Mouse (Mus musculus) embryonic facial prominence, embryonic 14.5 days (tissue): ENCODE measurements around the gene Ect2l. TPM values are rescaled to one million over a fixed set of nuclear protein-coding genes. Genes with fewer than 3 reads are reported as not detected.
"Not testable (repeated sequence)": the region's sequence is repeated elsewhere in the genome, so short reads cannot be mapped to it uniquely, and the experiment has no call there.

Experiments used
- ATAC-seq: fragments of 200-750 bp; cut with Nextera tagmentation; 2 replicates; pipeline ENCODE4 v1.8.0; 2017; ENCODE audit warnings: low read depth, moderate number of reproducible peaks, moderate TSS enrichment
- DNase-seq: peaks from one replicate; pipeline ENCODE4 v3.0.0-alpha.2; 2015; ENCODE audit warnings: low spot score
- H3K27ac ChIP-seq: fragments of 300-500 bp; sonication (generic); replicated peaks from 2 replicates; pipeline ENCODE4 v1.5.1; 2014; ENCODE audit warnings: low read depth, mild to moderate bottlenecking, low read length, moderate library complexity
- H3K27me3 ChIP-seq: fragments of 300-500 bp; sonication (generic); replicated peaks from 2 replicates; pipeline ENCODE4 v1.6.1; 2014; ENCODE audit warnings: low read length; ENCODE audit not compliant: control insufficient read depth, insufficient read depth
- H3K36me3 ChIP-seq: fragments of 300-500 bp; sonication (generic); 2 replicates; pipeline ENCODE4 v1.6.1; 2014; ENCODE audit warnings: low read length, mixed read lengths; ENCODE audit not compliant: control insufficient read depth, insufficient read depth
- H3K4me1 ChIP-seq: fragments of 300-500 bp; sonication (generic); 2 replicates; pipeline ENCODE4 v1.6.1; 2014; ENCODE audit warnings: antibody characterized with exemption, low read length; ENCODE audit not compliant: control insufficient read depth, insufficient read depth
- H3K4me2 ChIP-seq: fragments of 300-500 bp; sonication (generic); 2 replicates; pipeline ENCODE4 v1.6.1; 2014; ENCODE audit warnings: low read depth, mild to moderate bottlenecking, low read length, moderate library complexity, mixed read lengths
- H3K4me3 ChIP-seq: fragments of 300-500 bp; sonication (generic); 2 replicates; pipeline ENCODE4 v1.5.1; 2014; ENCODE audit warnings: low read depth, mild to moderate bottlenecking, low read length
- H3K9ac ChIP-seq: fragments of 300-500 bp; sonication (generic); 2 replicates; pipeline ENCODE4 v1.6.1; 2014; ENCODE audit warnings: low read depth, mild to moderate bottlenecking, low read length, moderate library complexity, mixed read lengths
- H3K9me3 ChIP-seq: fragments of 300-500 bp; sonication (generic); 2 replicates; pipeline ENCODE4 v1.6.1; 2016; ENCODE audit warnings: low read length; ENCODE audit not compliant: control insufficient read depth
- WGBS: fragments of 180-500 bp; shearing (Covaris S2); extraction: QIAGEN DNeasy Blood & Tissue Kit; methylation state at CpG from one replicate; pipeline ENCODE4 v1.1.7; 2014; 5-methylcytosine and 5-hydroxymethylcytosine counted together
- polyA plus RNA-seq: library from polyadenylated mRNA; unstranded; fragments of >200 nt; fragmentation: Nextera tagmentation; extraction: Ambion mirVana; gene quantifications from 2 replicates; pipeline ENCODE4 v1.2.1, GENCODE M21; 2014

Ect2l gene
- polyA plus RNA-seq, 1 experiment from 2014 or later = 0.81 TPM

DNA sequence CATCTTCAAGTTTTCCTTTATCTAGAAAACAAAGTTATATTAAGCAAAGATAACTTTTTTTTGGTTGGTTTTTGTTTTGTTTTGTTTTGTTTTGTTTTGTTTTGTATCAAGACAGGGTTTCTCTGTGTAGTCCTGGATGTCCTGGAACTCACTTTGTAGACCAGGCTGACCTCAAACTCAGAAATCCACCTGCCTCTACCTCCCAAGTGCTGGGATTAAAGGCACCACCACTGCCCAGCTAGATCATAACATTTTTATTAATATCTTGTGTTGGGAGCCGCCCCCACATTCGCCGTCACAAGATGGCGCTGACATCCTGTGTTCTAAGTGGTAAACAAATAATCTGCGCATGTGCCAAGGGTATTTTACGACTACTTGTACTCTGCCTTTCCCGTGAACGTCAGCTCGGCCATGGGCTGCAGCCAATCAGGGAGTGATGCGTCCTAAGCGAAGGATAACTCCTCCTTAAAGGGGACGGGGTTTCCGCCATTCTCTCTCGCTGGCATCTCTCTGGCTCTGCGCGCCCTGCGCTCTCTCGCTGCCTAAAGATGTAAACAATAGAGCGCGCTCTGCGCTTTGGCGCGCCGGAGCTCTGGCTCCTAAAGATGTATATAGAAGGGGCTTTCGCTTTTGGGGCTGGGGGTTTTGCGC lies 71.7 kb downstream of the Ect2l start:
- not testable (repeated sequence) for H3K27me3 ChIP-seq, H3K36me3 ChIP-seq, DNase-seq, H3K27ac ChIP-seq, H3K9me3 ChIP-seq, H3K4me1 ChIP-seq, ATAC-seq, H3K9ac ChIP-seq
- 88% methylated on average over 12 of the region's 26 CpGs for WGBS
- Histone ChIP-seq H3K4me3 (peak overlapping the region; percentile 22; the same call in 1 of the 2 replicates), H3K4me2 (peak overlapping the region; percentile 31; the same call in 1 of the 2 replicates)

DNA sequence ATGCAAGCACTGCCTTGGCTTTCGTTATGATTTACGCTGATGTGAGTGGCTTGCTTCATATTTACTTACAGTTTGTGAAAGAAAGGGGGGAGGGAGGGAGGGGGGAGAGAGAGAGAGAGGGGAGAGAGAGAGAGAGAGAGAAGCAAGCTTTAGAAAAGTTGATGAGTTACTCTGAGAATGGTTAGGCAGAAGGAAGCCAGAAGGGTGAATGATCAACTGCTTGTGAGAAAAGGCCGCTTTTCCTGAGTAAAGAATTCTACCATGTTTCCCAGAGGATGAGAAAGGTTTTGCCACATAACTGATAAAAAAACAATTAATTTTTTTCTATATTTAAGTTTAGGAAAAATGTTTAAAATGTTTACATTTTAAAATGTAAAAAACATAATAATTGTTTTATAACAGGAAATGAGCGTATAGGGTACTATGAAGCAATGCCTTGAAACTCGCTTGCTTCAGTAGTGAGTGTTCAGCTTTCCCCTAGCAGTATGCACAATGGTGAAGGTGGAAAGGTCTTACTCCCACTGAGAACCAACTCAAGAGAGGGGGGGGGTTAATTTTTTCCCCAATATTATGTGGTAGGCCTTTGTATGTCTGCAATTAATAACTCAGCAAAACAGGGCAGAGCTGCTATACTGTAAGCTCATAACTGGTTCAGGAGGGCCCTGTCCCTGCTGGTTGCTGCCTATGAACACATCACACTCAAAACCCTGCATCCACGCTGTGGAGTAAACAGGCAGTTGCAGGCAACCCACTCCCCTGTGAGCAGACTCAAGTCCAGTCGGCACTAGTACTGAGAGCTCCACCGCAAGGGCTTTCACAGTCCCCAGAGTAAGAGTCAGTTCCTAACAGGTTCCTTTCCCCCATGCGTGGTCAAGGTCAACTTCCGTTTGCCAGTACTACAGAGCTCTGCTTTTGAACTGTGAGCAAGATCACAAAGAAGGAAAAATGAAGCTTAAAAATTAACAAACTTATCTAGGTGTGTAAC lies 78.7 kb downstream of the Ect2l start:
- DNase-seq = no peak
- Histone ChIP-seq H3K9me3 (no peaks in the 10 kb centered on the region), H3K27me3 (no peaks in the 10 kb centered on the region), H3K4me2 (no peak overlapping the region), H3K4me1 (no peaks in the 10 kb centered on the region), H3K36me3 (peaks cover 7% of the 10 kb centered on the region; the same call in 1 of the 2 replicates), H3K9ac (no peak overlapping the region), H3K4me3 (no peak overlapping the region), H3K27ac (no peak overlapping the region)
- ATAC-seq = no peak
- 81% methylated on average over 10 of the region's 10 CpGs for WGBS

DNA sequence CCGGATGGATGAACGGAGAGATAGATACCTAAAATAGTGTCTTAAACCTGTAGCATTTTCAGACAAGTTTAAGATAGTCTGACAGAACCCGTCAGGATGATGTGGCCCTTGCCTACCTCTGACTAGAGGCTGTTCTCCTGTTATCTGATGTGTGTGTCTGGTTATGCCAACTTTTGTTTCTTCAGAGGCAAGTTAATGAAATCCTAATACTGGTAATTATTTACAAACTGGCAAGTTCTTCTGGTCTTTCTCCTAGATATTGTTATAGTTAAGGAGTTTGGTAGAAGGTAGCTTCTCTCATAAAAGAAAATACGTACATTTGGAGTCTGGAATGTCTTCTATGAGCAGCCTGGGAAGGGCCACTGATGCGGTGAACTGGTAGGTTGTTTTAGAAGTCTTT lies 80.4 kb downstream of the Ect2l start:
- H3K27ac ChIP-seq = no peak overlapping the region
- DNase-seq = no peak
- no peak overlapping the region for H3K9ac ChIP-seq
- 91% methylated on average over 5 of the region's 5 CpGs for WGBS
- no peaks in the 10 kb centered on the region for H3K9me3 ChIP-seq
- H3K4me3 ChIP-seq = no peak overlapping the region
- ATAC-seq = no peak
- no peak overlapping the region for H3K4me2 ChIP-seq
- no peaks in the 10 kb centered on the region for H3K27me3 ChIP-seq
- no peaks in the 10 kb centered on the region for H3K4me1 ChIP-seq
- H3K36me3 ChIP-seq = peaks cover 17% of the 10 kb centered on the region

DNA sequence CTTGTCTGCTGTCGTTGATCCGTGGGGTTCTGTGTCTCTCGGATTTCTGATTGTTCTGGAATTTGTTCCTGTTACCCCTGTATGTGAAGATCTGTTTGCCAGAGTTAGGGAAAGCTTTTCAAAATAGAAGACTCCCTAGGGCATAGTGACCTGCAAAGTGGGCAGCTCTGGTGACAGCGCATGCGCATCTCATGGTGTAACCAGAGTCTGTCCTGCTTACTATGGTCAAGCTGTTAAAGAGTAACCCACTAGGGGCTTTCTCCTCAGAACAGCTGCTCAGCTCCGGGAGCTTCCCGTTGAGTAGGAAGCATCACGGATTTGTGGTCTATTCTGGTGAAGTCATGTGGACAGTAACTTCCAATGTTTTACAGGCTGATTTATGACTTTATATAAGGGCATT lies 92.4 kb downstream of the Ect2l start:
- WGBS = 83% methylated on average over 8 of the region's 8 CpGs
- Histone ChIP-seq H3K36me3 (peaks cover 79% of the 10 kb centered on the region), H3K4me3 (no peak overlapping the region), H3K4me1 (no peaks in the 10 kb centered on the region), H3K4me2 (no peak overlapping the region), H3K27me3 (no peaks in the 10 kb centered on the region), H3K9ac (no peak overlapping the region), H3K9me3 (no peaks in the 10 kb centered on the region), H3K27ac (no peak overlapping the region)
- ATAC-seq = 0 out of 2 replicates have a peak, but pooled peaks have one; percentile 33
- peak; percentile 9 for DNase-seq

DNA sequence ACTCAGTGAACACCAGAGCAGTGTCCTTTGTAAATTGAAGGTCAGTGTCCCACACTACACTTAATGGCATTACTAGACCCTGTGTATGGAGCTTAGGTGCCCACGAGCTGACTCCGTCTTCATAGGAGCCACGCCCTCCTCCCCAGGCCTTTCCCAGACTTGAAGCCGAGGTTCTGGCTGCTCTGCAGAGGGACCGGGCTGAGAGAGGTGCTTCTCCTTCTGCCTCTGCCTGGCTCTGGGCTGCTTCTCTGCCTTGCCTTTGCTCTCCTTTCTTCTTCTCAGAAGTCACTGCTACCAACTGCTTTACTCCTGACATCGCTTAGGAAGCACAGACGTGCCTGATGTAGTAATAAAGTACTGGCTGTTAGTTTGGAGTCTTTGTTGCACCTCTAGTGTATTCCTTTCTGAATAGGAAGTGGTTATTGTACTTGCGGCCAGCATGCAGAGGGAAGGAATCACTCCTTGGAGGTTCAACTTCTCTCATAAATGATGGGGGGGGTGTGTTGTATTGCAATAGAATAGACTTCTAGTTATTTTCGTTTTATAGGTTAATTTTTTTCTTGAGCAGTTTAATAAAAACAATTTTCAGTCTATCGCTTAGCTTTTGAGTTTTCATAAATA lies 97.1 kb downstream of the Ect2l start:
- H3K4me3 ChIP-seq = no peak overlapping the region
- H3K9ac ChIP-seq = no peak overlapping the region
- ATAC-seq = no peak
- no peaks in the 10 kb centered on the region for H3K9me3 ChIP-seq
- H3K27ac ChIP-seq = no peak overlapping the region
- no peak overlapping the region for H3K4me2 ChIP-seq
- no peaks in the 10 kb centered on the region for H3K4me1 ChIP-seq
- 86% methylated on average over 10 of the region's 10 CpGs for WGBS
- peaks cover 42% of the 10 kb centered on the region for H3K36me3 ChIP-seq
- DNase-seq = no peak
- no peaks in the 10 kb centered on the region for H3K27me3 ChIP-seq

DNA sequence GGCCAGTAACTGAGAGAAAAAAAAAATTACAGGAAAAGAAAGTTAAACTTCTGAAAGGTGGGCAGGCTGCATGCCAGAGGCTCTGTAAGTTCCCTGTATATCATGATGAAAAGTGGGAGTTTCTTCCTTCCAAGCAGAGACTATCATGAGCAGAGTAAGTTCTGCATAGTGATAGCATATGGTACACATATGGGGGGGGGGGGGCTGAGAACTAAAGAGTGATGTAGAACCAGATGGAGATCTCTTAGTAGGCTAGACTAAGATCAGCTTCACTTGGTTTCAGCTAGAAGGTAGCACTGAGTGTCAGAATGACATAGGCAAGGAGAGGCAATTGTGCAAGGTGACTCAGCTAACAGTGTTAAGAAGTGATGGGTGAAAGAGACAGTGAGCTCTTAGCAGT lies 99.8 kb downstream of the Ect2l start:
- no peaks in the 10 kb centered on the region for H3K4me1 ChIP-seq
- ATAC-seq (no peak), DNase-seq (no peak)
- no peaks in the 10 kb centered on the region for H3K9me3 ChIP-seq
- H3K27me3 ChIP-seq = no peaks in the 10 kb centered on the region
- H3K9ac ChIP-seq = no peak overlapping the region
- no peak overlapping the region for H3K27ac ChIP-seq
- H3K4me3 ChIP-seq = no peak overlapping the region
- no peak overlapping the region for H3K4me2 ChIP-seq
- H3K36me3 ChIP-seq = peaks cover 31% of the 10 kb centered on the region

DNA sequence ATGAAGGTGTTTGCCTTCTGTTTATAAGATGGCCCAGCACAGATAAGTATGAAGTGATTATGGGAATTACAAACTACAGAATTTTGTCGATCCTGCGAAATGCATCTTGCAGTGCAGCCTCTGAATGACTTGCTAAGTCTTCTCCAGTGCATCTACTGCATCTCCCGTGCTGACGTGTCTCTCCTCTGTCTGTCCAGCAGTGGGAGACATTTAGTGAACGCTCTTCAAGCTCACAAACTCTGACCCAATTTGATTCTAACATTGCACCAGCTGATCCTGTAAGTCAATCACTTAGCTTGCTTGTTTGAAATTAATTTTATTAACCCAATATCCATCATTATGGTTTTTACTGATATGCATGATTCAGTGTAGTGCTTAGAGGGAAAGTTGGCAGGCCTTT lies 103.2 kb downstream of the Ect2l start:
- H3K27ac ChIP-seq = no peak overlapping the region
- WGBS = 71% methylated on average over 5 of the region's 5 CpGs
- H3K9me3 ChIP-seq = no peaks in the 10 kb centered on the region
- H3K27me3 ChIP-seq = no peaks in the 10 kb centered on the region
- H3K36me3 ChIP-seq = peaks cover 46% of the 10 kb centered on the region
- no peak overlapping the region for H3K9ac ChIP-seq
- H3K4me1 ChIP-seq = no peaks in the 10 kb centered on the region
- H3K4me2 ChIP-seq = no peak overlapping the region
- DNase-seq (peak; percentile 27), ATAC-seq (no peak)
- H3K4me3 ChIP-seq = no peak overlapping the region

DNA sequence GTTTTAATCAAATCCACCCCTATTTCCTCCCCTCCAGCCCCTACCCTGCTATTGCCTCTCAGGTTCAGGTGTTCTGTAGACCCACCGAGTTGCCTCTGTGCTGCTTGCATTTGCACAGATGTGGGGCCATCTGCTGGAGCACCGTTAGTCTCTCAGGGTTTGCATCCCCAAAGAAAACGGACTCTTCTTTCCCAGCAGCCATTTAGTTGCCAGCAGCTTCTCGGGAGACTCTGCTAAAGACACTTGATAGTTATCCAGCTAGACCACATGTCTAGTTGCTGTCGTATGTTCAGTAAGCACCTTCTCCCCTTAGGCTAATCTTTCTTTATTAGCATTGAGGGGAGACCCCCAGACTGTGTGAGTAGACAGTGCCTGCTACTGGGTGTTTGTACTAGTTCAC lies 108.5 kb downstream of the Ect2l start:
- H3K27ac ChIP-seq = no peak overlapping the region
- DNase-seq (peak; percentile 14), ATAC-seq (peak; percentile 30; the same call in 1 of the 2 replicates)
- no peaks in the 10 kb centered on the region for H3K4me1 ChIP-seq
- no peak overlapping the region for H3K9ac ChIP-seq
- H3K9me3 ChIP-seq = no peaks in the 10 kb centered on the region
- H3K36me3 ChIP-seq = peaks cover 41% of the 10 kb centered on the region
- no peak overlapping the region for H3K4me3 ChIP-seq
- no peaks in the 10 kb centered on the region for H3K27me3 ChIP-seq
- WGBS = 48% methylated on average over 5 of the region's 5 CpGs
- H3K4me2 ChIP-seq = no peak overlapping the region
